Mouse (Mus musculus) heart, embryonic 13.5 days (tissue): ENCODE measurements around the gene Cpne4. TPM values are rescaled to one million over a fixed set of nuclear protein-coding genes. Genes with fewer than 3 reads are reported as not detected.

ENCODE experiments used
- ATAC-seq: fragments of 200-750 bp; cut with Nextera tagmentation; 2 replicates; pipeline ENCODE4 v1.8.0; 2017; ENCODE audit warnings: moderate TSS enrichment; ENCODE audit not compliant: insufficient number of reproducible peaks, low FRiP score, low TSS enrichment; ENCODE audit errors: extremely low read depth
- H3K27ac ChIP-seq: fragments of 300-500 bp; sonication (generic); replicated peaks from 2 replicates; pipeline ENCODE4 v1.5.1; 2015; ENCODE audit warnings: moderate library complexity, mild to moderate bottlenecking, inconsistent platforms
- H3K27me3 ChIP-seq: fragments of 300-500 bp; sonication (generic); replicated peaks from 2 replicates; pipeline ENCODE4 v1.6.1; 2015; ENCODE audit warnings: mild to moderate bottlenecking, inconsistent platforms
- H3K36me3 ChIP-seq: fragments of 300-500 bp; sonication (generic); 2 replicates; pipeline ENCODE4 v1.6.1; 2015; ENCODE audit warnings: mild to moderate bottlenecking, inconsistent platforms
- H3K4me1 ChIP-seq: fragments of 300-500 bp; sonication (generic); 2 replicates; pipeline ENCODE4 v1.6.1; 2015; ENCODE audit warnings: inconsistent platforms
- H3K4me2 ChIP-seq: fragments of 300-500 bp; sonication (generic); 2 replicates; pipeline ENCODE4 v1.6.1; 2015; ENCODE audit warnings: inconsistent platforms, mild to moderate bottlenecking, moderate library complexity
- H3K4me3 ChIP-seq: fragments of 300-500 bp; sonication (generic); 2 replicates; pipeline ENCODE4 v1.5.1; 2015; ENCODE audit warnings: moderate library complexity, mild to moderate bottlenecking, inconsistent platforms
- H3K9ac ChIP-seq: fragments of 300-500 bp; sonication (generic); 2 replicates; pipeline ENCODE4 v1.6.1; 2015; ENCODE audit warnings: inconsistent platforms, mild to moderate bottlenecking, moderate library complexity
- H3K9me3 ChIP-seq: fragments of 300-500 bp; sonication (generic); 2 replicates; pipeline ENCODE4 v1.6.1; 2016; ENCODE audit warnings: inconsistent platforms
- WGBS: fragments of 180-500 bp; shearing (Covaris S2); methylation state at CpG from one replicate; pipeline ENCODE4 v1.1.7; 2015; ENCODE audit warnings: mixed read lengths; 5-methylcytosine and 5-hydroxymethylcytosine counted together
- polyA plus RNA-seq: library from polyadenylated mRNA; unstranded; fragments of >200 nt; fragmentation: Nextera tagmentation; extraction: Ambion mirVana; gene quantifications from 2 replicates; pipeline ENCODE4 v1.2.1, GENCODE M21; 2015

The Cpne4 gene
- polyA plus RNA-seq, 1 experiment from 2014 or later, result 0.27 TPM

DNA sequence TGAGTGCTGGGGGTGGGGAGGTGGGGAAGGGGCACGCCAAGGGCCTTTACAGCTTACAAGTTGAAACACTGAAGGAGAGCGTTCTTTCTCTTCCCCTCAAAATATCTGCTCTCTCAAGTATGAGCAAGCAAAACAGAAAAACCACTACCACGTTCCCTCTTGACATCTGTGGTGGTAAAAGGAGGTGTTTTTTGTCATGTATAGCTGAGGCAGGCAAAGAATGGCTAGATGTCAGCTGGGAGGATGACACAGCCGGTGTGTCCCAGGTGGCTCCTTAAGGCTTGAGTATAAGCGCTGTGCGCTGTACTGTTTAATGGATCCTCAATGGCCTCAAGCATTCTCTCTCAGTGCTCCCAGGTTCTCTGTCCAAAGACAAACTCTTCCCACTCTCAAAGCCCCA lies 331.5 kb downstream of the Cpne4 start:
- Histone ChIP-seq H3K4me1 (no peaks in the 10 kb centered on the region), H3K4me3 (no peak overlapping the region), H3K9me3 (no peaks in the 10 kb centered on the region), H3K27ac (no peak overlapping the region), H3K9ac (no peak overlapping the region), H3K27me3 (no peaks in the 10 kb centered on the region), H3K36me3 (no peaks in the 10 kb centered on the region), H3K4me2 (no peak overlapping the region)
- ATAC-seq, result no peak
- WGBS, result 80% methylated on average over 6 of the region's 6 CpGs

DNA sequence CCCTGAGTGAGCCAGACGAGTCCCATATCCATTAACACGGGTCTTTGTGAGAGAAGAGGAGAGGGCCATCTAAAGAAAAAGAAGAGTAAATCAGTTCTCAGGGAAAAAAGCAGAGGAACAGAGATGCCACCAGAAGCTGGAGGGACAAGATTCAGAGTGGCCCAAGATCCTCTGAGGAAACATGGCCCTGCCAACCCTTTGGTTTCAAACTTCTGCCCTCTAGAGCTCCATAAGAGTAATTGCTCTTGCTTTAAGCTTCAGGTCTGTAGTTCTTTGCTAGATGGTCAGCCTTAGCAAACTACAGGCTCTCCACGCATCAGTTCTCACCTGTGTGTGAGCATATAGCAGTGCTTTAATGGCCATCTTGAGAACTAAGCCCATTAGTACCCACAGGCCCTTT lies 343.4 kb downstream of the Cpne4 start:
- no peak overlapping the region for H3K4me3 ChIP-seq
- no peaks in the 10 kb centered on the region for H3K36me3 ChIP-seq
- 68% methylated on average over 3 of the region's 3 CpGs for WGBS
- no peak for ATAC-seq
- H3K27ac ChIP-seq, result no peak overlapping the region
- no peak overlapping the region for H3K9ac ChIP-seq
- H3K4me1 ChIP-seq, result no peaks in the 10 kb centered on the region
- H3K9me3 ChIP-seq, result 0 out of 2 replicates have a peak, but pooled peaks cover 6% of the 10 kb centered on the region
- H3K4me2 ChIP-seq, result no peak overlapping the region
- no peaks in the 10 kb centered on the region for H3K27me3 ChIP-seq

- Histone ChIP-seq H3K4me3 (no peak overlapping the region), H3K4me1 (no peaks in the 10 kb centered on the region), H3K27me3 (no peaks in the 10 kb centered on the region), H3K36me3 (no peaks in the 10 kb centered on the region), H3K9me3 (0 out of 2 replicates have a peak, but pooled peaks cover 6% of the 10 kb centered on the region), H3K27ac (no peak overlapping the region), H3K4me2 (no peak overlapping the region), H3K9ac (no peak overlapping the region)
- no peak for ATAC-seq
- WGBS, result 72% methylated on average over 4 of the region's 4 CpGs
Measured at GRCm38 (mm10) chr9:104895360-104895759, 348.3 kb downstream of the Cpne4 start.

- Histone ChIP-seq H3K4me3 (no peak overlapping the region), H3K4me1 (no peaks in the 10 kb centered on the region), H3K9me3 (no peaks in the 10 kb centered on the region), H3K27me3 (no peaks in the 10 kb centered on the region), H3K4me2 (no peak overlapping the region), H3K9ac (no peak overlapping the region), H3K27ac (no peak overlapping the region), H3K36me3 (no peaks in the 10 kb centered on the region)
- 44% methylated on average over 6 of the region's 6 CpGs for WGBS
- ATAC-seq, result no peak
Measured at GRCm38 (mm10) chr9:104901118-104901517, 354.0 kb downstream of the Cpne4 start.

DNA sequence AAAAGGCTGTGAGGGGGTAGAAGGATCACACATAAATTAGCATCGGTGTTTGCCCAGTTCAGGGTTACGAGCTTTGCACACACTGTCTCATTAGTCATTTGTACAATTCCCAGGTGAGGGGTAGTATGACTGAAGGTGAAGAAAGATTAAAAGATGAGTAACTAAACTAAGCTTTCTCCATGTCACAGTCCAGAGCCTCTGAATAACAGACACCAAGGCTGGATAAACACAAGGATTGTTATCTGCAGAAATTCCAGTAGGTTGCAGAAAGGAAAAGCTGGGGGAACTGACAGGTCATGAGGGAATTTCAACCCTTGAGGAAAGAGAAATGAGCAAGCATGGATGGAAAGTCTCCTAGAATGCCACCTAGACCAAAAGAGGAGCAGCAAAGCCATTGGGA lies 354.7 kb downstream of the Cpne4 start:
- no peaks in the 10 kb centered on the region for H3K9me3 ChIP-seq
- no peak overlapping the region for H3K4me3 ChIP-seq
- WGBS, result 71% methylated on average over 2 of the region's 2 CpGs
- H3K9ac ChIP-seq, result no peak overlapping the region
- no peaks in the 10 kb centered on the region for H3K27me3 ChIP-seq
- no peaks in the 10 kb centered on the region for H3K4me1 ChIP-seq
- H3K36me3 ChIP-seq, result no peaks in the 10 kb centered on the region
- ATAC-seq, result no peak
- no peak overlapping the region for H3K27ac ChIP-seq
- H3K4me2 ChIP-seq, result no peak overlapping the region

- Histone ChIP-seq H3K36me3 (no peaks in the 10 kb centered on the region), H3K4me1 (no peaks in the 10 kb centered on the region), H3K4me2 (no peak overlapping the region), H3K27ac (no peak overlapping the region), H3K9ac (no peak overlapping the region), H3K27me3 (no peaks in the 10 kb centered on the region), H3K9me3 (no peaks in the 10 kb centered on the region), H3K4me3 (no peak overlapping the region)
- ATAC-seq, result no peak
- 60% methylated on average over 2 of the region's 2 CpGs for WGBS
Measured at GRCm38 (mm10) chr9:104912686-104913085, 365.6 kb downstream of the Cpne4 start.

DNA sequence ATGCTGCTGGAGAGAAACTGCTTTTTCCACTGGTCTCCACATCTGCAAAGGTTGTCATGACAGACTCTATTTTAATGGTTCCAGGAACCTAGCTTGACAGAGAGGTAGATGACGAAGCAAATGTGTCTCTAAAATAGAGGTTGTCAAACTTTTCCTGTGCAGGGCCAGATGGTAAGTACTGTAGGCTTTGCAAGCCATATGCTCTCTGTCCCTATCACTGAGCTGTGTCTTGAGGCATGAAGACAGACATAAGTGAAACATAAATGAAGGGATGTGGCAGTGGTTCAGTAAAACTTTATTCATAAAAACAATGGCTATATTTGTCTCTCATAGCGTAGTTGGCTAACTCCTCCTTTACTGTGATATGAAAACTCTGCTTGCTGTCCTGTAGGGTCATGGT lies 366.2 kb downstream of the Cpne4 start:
- Histone ChIP-seq H3K36me3 (no peaks in the 10 kb centered on the region), H3K4me2 (no peak overlapping the region), H3K9me3 (no peaks in the 10 kb centered on the region), H3K27me3 (no peaks in the 10 kb centered on the region), H3K4me1 (no peaks in the 10 kb centered on the region), H3K9ac (no peak overlapping the region), H3K27ac (no peak overlapping the region), H3K4me3 (no peak overlapping the region)
- 61% methylated on average over 2 of the region's 2 CpGs for WGBS
- no peak for ATAC-seq

GRCm38 (mm10) chr9:104921197-104921596 lies 374.1 kb downstream of the Cpne4 start:
- Histone ChIP-seq H3K4me1 (no peaks in the 10 kb centered on the region), H3K4me3 (no peak overlapping the region), H3K4me2 (no peak overlapping the region), H3K9me3 (no peaks in the 10 kb centered on the region), H3K9ac (no peak overlapping the region), H3K27ac (no peak overlapping the region), H3K27me3 (no peaks in the 10 kb centered on the region), H3K36me3 (no peaks in the 10 kb centered on the region)
- ATAC-seq, result no peak
- 72% methylated on average over 4 of the region's 4 CpGs for WGBS

DNA sequence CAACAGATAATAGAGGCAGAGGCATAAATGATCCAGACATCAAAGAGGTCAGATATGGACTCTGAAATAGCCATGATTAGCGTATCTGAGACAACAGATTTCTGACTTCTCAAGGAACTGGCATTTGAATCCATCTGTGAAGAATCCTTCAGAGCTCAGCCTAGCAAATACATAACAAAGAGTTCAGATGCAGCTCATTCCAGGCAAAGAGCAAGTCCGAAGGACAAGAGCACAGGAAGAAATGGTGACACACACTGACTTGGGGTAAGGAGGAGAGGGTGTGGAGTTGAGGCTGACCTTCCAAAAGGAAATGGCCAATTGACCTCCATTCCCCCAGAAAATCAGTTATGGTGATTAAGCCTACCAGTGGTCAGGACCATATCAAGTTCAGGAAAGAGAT lies 375.0 kb downstream of the Cpne4 start:
- WGBS, result 62% methylated on average over 2 of the region's 2 CpGs
- Histone ChIP-seq H3K9ac (no peak overlapping the region), H3K27ac (no peak overlapping the region), H3K4me3 (no peak overlapping the region), H3K36me3 (no peaks in the 10 kb centered on the region), H3K27me3 (no peaks in the 10 kb centered on the region), H3K9me3 (no peaks in the 10 kb centered on the region), H3K4me2 (no peak overlapping the region), H3K4me1 (no peaks in the 10 kb centered on the region)
- no peak for ATAC-seq

GRCm38 (mm10) chr9:104928806-104929205 lies 381.7 kb downstream of the Cpne4 start:
- Histone ChIP-seq H3K9me3 (no peaks in the 10 kb centered on the region), H3K36me3 (no peaks in the 10 kb centered on the region), H3K4me2 (no peak overlapping the region), H3K4me3 (no peak overlapping the region), H3K9ac (no peak overlapping the region), H3K27me3 (no peaks in the 10 kb centered on the region), H3K27ac (no peak overlapping the region), H3K4me1 (no peaks in the 10 kb centered on the region)
- WGBS, result 69% methylated on average over 9 of the region's 9 CpGs
- no peak for ATAC-seq

- H3K4me2 ChIP-seq, result no peak overlapping the region
- no peaks in the 10 kb centered on the region for H3K9me3 ChIP-seq
- H3K9ac ChIP-seq, result no peak overlapping the region
- H3K4me1 ChIP-seq, result peaks cover 7% of the 10 kb centered on the region; the same call in 1 of the 2 replicates
- ATAC-seq, result no peak
- H3K36me3 ChIP-seq, result no peaks in the 10 kb centered on the region
- no peaks in the 10 kb centered on the region for H3K27me3 ChIP-seq
- no peak overlapping the region for H3K27ac ChIP-seq
- 64% methylated on average over 4 of the region's 4 CpGs for WGBS
- no peak overlapping the region for H3K4me3 ChIP-seq
Measured at GRCm38 (mm10) chr9:104940389-104940788, 393.3 kb downstream of the Cpne4 start.

DNA sequence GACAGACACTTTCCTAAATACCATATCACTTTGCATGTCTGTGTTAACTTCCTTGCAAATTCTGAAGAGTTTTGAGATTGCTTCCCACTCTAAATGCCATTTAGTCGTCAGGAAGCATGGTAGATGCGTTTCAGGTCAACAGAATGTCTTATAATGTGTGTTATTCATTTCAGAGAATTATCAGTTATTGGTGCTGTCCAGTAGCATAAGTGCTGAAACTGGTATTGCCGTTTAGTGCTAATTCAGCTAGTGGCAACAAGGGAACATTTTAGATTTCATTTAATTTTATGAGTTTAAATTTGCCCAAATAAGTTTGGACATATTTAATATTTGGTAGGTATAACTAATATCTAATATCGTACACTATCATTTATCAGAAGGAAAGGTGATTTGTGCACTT lies 403.5 kb downstream of the Cpne4 start:
- H3K4me1 ChIP-seq, result no peaks in the 10 kb centered on the region
- H3K27ac ChIP-seq, result no peak overlapping the region
- no peak for ATAC-seq

More for the DNA sequence above, 403.5 kb downstream of the Cpne4 start:
- whole genome bisulfite sequencing, result 54% methylated on average over 4 of the region's 4 CpGs
- H3K4me2 ChIP-seq, result no peak overlapping the region
- no peaks in the 10 kb centered on the region for H3K9me3 ChIP-seq
- no peaks in the 10 kb centered on the region for H3K27me3 ChIP-seq
- H3K9ac ChIP-seq, result no peak overlapping the region
- H3K36me3 ChIP-seq, result no peaks in the 10 kb centered on the region
- H3K4me3 ChIP-seq, result no peak overlapping the region
